Mouse (Mus musculus) thymus, adult 2 months (tissue): ENCODE results near the gene Erich6b. TPM values are rescaled to one million over a fixed set of nuclear protein-coding genes. Genes with fewer than 3 reads are reported as not detected.

Source experiments
- DNase-seq: peaks from one replicate; pipeline ENCODE4 v3.0.0; 2021
- H3K27ac ChIP-seq: fragments of 200-500 bp; 2 replicates; pipeline ENCODE4 v1.5.1; 2012; ENCODE audit warnings: low read length, control low read depth; ENCODE audit not compliant: control insufficient read depth, insufficient read depth
- H3K27me3 ChIP-seq: fragments of 200-500 bp; 2 replicates; pipeline ENCODE4 v1.6.1; 2012; ENCODE audit warnings: mild to moderate bottlenecking, low read length, moderate library complexity, mixed read lengths; ENCODE audit not compliant: control insufficient read depth, insufficient read depth
- H3K36me3 ChIP-seq: fragments of 200-500 bp; 2 replicates; pipeline ENCODE4 v1.6.1; 2012; ENCODE audit warnings: mild to moderate bottlenecking, low read length, moderate library complexity; ENCODE audit not compliant: control insufficient read depth, insufficient read depth
- H3K4me1 ChIP-seq: fragments of 200-500 bp; replicated peaks from 2 replicates; pipeline ENCODE4 v1.6.1; 2012; ENCODE audit warnings: low read length; ENCODE audit not compliant: control insufficient read depth, insufficient read depth
- H3K4me3 ChIP-seq: fragments of 200-500 bp; 2 replicates; pipeline ENCODE4 v1.5.1; 2012; ENCODE audit warnings: mild to moderate bottlenecking, low read length, control low read depth, moderate library complexity; ENCODE audit not compliant: control insufficient read depth, insufficient read depth
- CTCF ChIP-seq: fragments of 200-500 bp; IDR thresholded peaks from 2 replicates; pipeline ENCODE4 v1.5.1; 2012; ENCODE audit warnings: mild to moderate bottlenecking, control low read depth, low read length, moderate library complexity, borderline replicate concordance; ENCODE audit not compliant: control insufficient read depth, poor library complexity, insufficient read depth; ENCODE audit errors: extremely low read depth
- POLR2A ChIP-seq: fragments of 200-500 bp; IDR thresholded peaks from 2 replicates; pipeline ENCODE4 v1.6.1; 2012; ENCODE audit warnings: mild to moderate bottlenecking, low read length, control low read depth, moderate library complexity; ENCODE audit not compliant: control insufficient read depth, poor library complexity, insufficient read depth; ENCODE audit errors: extremely low read depth
- WGBS: fragments of 180-500 bp; shearing (Covaris S2); methylation state at CpG from one replicate; pipeline ENCODE4 v1.1.7; 2018; 5-methylcytosine and 5-hydroxymethylcytosine counted together
- polyA plus RNA-seq: library from polyadenylated mRNA; depleted of rRNA; stranded (reverse); fragments of >200 nt; gene quantifications from 2 replicates; pipeline ENCODE4 v1.2.3, GENCODE M21; 2012

The Erich6b gene
- polyA plus RNA-seq, 1 experiment: not detected

DNA sequence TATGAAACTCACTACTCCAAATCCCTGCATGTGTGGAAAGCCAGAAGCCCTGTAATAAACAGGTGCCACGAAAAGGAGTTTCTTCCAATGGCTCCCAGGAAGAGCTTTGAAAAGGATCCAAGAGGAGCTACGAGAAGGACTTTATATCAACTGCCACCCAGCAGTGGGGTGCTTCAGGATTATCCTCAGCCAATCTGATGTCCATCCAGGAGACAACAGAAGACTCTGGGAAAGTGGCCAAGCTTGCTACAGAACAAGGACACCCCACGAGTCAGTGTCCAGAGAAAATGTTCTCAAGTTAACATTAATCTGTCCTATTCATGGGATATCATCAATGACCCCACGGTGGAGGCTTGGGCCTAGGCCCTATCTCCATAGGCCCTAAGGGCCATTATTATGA is 4.4 kb upstream of the Erich6b start:
- no peak for TF ChIP-seq CTCF
- TF ChIP-seq POLR2A: no peak
- WGBS: 94% methylated on average over 4 of the region's 4 CpGs
- no peaks in the 10 kb centered on the region for H3K4me1 ChIP-seq
- H3K36me3 ChIP-seq: no peaks in the 10 kb centered on the region
- no peak overlapping the region for H3K27ac ChIP-seq
- H3K4me3 ChIP-seq: no peak overlapping the region
- DNase-seq: no peak
- H3K27me3 ChIP-seq: no peaks in the 10 kb centered on the region

DNA sequence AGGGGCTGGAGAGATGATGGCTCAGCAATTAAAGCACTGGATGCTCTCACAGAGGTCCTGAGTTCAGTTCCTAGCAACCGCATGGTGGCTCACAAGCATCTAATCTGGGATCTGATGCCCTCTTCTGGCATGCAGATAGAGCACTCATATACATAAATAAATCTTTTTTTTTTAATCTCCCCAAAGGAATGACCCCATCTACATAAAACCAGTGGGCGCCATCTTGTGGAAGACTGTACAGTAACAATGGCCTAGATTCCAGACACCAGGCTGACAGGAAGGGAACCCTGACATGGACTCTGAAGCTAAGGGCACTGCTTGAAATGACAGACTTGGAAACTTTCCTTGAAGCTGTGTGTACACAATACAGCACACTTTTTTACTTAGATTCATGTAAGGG is 1.2 kb upstream of the Erich6b start:
- Histone ChIP-seq H3K27me3 (no peaks in the 10 kb centered on the region), H3K4me3 (no peak overlapping the region), H3K27ac (no peak overlapping the region), H3K4me1 (no peaks in the 10 kb centered on the region), H3K36me3 (no peaks in the 10 kb centered on the region)
- no peak for TF ChIP-seq CTCF
- no peak for TF ChIP-seq POLR2A
- 90% methylated on average over 2 of the region's 2 CpGs for WGBS
- peak; percentile 14 for DNase-seq

DNA sequence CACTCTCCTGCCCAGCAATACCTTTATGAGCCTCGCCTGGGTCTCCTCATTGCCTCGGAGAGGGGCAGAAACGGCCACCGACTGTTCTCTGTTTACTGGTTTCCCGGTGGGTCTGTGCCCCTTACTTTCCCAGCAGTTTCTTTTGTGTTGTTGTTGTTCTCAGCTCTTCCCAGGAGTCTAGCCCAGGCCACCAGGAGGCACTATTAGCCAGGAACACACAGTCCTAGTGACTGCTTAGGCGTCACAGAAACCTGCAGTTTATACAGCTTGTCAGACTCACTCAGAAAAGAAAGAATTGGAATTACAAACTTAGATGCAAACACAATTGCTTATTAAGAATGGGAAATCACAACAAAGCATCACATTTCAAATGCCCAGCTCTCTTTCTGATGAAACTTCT is 690 bp upstream of the Erich6b start:
- Histone ChIP-seq H3K4me3 (no peak overlapping the region), H3K4me1 (no peaks in the 10 kb centered on the region), H3K27me3 (no peaks in the 10 kb centered on the region), H3K27ac (no peak overlapping the region), H3K36me3 (no peaks in the 10 kb centered on the region)
- DNase-seq: no peak
- TF ChIP-seq POLR2A (no peak), CTCF (no peak)
- 84% methylated on average over 6 of the region's 6 CpGs for WGBS

DNA sequence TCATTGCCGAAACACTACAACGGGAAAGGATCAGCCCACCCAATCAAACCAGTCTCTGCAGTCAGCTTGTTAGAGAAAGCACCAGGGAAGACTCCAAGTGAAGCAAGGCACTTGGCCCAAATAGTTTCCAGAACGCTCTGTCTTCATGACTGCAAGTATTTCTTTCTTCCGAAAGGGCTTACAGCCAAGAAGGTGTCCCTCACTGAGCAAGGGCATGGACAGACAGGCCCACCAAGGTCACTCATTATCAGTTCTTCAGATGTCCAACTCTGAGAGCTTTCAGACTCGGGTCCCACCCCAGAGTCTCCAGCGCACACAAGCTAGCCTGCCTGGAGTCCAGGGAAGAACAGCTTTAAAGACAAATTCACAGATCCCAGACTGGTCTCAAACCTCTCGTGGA is 3.4 kb downstream of the Erich6b start:
- no peak for DNase-seq
- H3K27ac ChIP-seq: no peak overlapping the region
- H3K27me3 ChIP-seq: no peaks in the 10 kb centered on the region
- TF ChIP-seq POLR2A (no peak), CTCF (no peak)
- 95% methylated on average over 7 of the region's 7 CpGs for WGBS
- no peaks in the 10 kb centered on the region for H3K4me1 ChIP-seq
- no peak overlapping the region for H3K4me3 ChIP-seq
- no peaks in the 10 kb centered on the region for H3K36me3 ChIP-seq

DNA sequence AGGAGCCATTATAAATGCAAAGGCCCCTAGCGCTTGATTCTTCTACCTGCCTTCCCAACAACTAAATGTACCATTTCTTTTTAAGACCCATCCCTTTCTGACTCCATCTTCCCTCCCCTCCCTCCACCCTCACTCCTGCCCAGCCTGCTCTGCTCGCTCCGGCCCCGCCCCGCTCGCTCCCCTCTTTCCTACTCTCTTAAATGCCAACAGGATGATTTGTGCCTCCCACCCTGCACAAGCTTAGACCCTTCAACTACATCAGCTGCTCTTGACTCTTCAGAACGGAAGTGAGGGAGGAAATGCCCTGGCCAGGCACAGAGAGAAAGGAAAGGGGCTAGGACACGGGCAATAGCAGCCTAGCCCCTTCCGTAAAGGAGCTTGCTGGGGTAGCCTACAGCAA is 4.0 kb downstream of the Erich6b start:
- no peaks in the 10 kb centered on the region for H3K4me1 ChIP-seq
- no peak overlapping the region for H3K4me3 ChIP-seq
- 34% methylated on average over 9 of the region's 9 CpGs for WGBS
- H3K27ac ChIP-seq: no peak overlapping the region
- no peak for DNase-seq
- no peaks in the 10 kb centered on the region for H3K27me3 ChIP-seq
- no peak for TF ChIP-seq CTCF
- no peak for TF ChIP-seq POLR2A
- H3K36me3 ChIP-seq: no peaks in the 10 kb centered on the region

DNA sequence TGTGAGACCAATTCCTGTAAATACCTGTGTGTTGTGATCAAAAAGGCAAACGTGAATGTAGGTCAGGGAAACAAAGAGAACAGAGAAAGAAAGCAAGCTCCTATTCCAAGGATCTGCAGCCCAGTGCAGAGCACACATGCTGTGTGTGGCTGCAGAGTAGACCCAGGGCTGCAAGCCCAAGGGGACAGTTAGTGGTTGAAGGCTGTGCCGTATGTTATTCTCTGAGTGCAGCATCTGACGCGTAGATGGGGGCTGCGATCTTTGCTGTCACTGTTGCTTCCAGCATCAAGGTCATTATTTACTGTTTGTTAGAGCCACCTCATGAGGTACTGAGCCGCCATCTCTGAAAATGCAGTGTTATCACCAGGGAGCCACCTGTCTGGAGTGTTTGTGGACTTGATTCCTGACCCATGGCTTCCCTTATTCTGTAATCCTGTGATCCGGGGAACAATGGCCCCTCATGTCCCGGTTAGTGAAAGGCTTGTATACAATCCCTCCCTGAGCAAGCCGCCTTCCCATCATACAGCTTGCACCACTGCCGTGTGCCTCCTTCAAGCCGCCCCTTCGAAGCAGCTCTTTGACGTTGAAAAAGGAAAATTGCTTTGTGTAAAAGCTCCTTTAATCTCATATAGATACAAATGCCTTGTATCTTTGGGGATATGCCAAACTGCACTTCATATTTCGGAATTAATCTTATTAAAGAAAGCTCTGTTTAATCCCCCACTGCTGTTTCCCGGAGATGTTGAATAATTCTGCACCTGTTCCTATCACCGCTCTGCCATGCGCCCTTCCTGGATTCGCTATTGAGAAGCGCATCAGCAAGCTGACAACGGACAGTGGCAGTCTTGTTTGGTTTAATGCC is 5.1 kb downstream of the Erich6b start:
- TF ChIP-seq CTCF: no peak
- no peak for TF ChIP-seq POLR2A
- WGBS: 92% methylated on average over 20 of the region's 20 CpGs
- no peak for DNase-seq
- Histone ChIP-seq H3K4me3 (no peak overlapping the region), H3K27me3 (no peaks in the 10 kb centered on the region), H3K27ac (no peak overlapping the region), H3K4me1 (no peaks in the 10 kb centered on the region), H3K36me3 (no peaks in the 10 kb centered on the region)
